Mouse (Mus musculus): ENCODE measurements at regions not wholly inside any gene's neighbourhood (a gene's known extent, or its start where the extent isn't known, plus 50 kb on each side); places are given as distances from the start of the nearest gene placed in this dataset.

DNA sequence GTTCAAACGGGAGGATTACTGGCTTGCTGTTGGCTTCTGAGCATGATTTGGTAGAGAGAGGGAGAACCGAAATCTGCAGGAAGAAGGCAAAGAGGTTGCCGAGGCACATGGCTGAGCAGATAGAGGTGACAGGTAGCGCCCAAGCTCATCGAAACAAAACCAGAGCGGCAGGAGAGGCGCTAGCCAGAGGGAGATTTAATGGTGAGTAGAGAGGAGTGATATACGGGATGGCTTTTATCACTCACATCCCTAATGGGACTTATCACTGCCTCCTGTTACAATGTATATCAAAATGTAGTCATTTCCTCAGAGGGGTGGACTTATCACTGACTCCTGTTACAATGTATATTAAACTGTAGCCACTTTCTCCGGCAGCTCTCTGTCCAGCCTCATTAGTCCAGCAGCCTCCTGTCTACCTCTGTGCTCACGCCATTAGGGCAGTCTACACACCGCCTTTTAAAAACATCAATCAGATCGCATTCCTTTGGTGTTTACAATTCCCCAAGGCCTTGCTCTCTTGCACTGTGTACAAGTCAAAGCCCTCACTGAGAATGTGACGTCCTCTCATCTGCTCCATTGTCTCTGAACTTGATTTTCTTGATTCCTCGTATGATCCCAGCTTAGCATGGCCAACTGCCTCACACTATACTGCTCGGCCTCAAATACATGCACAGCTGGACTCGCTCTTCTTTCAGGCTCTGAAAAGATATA lies 59.0 kb upstream of the Ppm1h start:
- in situ Hi-C loops (cut with MboI; ENCODE audit: unreplicated experiment in 2 of 2) = no loop called here

Measured in v-Abl transformed pro-B cells (cell line).